Mouse (Mus musculus): ENCODE data around the gene Mpzl1.

- TF ChIP-seq CTCF (conservative IDR thresholded peaks at IDR 0.05; ENCODE audit: low read length) (no peak), NANOG (IDR thresholded peaks at IDR 0.05; ENCODE audit: borderline replicate concordance, low read length) (no peak)
These were observed 66.9 kb downstream of the Mpzl1 start for GRCm38 (mm10) chr1:165567466-165567865.
